Mouse (Mus musculus): ENCODE measurements around the gene Kcna2. TPM values are rescaled to one million over a fixed set of nuclear protein-coding genes. Genes with fewer than 3 reads are reported as not detected.

Kcna2 gene
- polyA plus RNA-seq, 1 experiment from 2014 or later: 0.05 TPM

DNA sequence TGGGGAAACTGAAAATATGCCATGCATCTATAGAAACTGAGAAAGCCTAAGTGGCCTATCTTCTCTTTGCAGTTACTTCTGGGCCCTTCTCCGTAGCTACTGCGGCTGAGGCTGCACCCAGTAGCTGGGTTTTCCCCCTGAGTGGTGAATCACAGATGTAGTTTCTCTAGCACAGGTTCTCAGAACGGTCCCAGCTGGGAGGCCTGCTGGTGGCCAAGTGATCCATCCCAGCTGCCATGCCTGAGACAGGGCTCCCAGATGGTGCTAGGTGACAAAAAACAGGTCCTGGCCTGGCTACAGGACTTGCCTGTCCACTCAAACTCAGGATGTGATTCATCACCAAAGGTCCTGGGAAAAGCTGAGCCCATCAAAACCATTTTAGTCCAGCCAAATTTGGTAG, 24.3 kb upstream of the Kcna2 start:
- no peak for ATAC-seq (replicated peaks; ENCODE audit: low FRiP score)
- Histone ChIP-seq H3K27me3 (replicated peaks; ENCODE audit: control insufficient read depth, insufficient read depth, low read length) (no peaks in the 10 kb centered on the region), H3K27ac (ENCODE audit: low read depth, low read length) (no peak overlapping the region), H3K4me2 (no peak overlapping the region), H3K36me3 (ENCODE audit: control insufficient read depth, insufficient read depth, low read length) (no peaks in the 10 kb centered on the region), H3K9me3 (ENCODE audit: control insufficient read depth, low read length) (no peaks in the 10 kb centered on the region), H3K4me3 (ENCODE audit: low read depth, low read length) (no peak overlapping the region), H3K9ac (ENCODE audit: low read depth, low read length) (no peak overlapping the region), H3K4me1 (replicated peaks; ENCODE audit: control insufficient read depth, insufficient read depth, low read length) (no peaks in the 10 kb centered on the region)
- no peak for DNase-seq (ENCODE audit: low spot score)
- WGBS: 50% methylated on average over 3 of the region's 3 CpGs

DNA sequence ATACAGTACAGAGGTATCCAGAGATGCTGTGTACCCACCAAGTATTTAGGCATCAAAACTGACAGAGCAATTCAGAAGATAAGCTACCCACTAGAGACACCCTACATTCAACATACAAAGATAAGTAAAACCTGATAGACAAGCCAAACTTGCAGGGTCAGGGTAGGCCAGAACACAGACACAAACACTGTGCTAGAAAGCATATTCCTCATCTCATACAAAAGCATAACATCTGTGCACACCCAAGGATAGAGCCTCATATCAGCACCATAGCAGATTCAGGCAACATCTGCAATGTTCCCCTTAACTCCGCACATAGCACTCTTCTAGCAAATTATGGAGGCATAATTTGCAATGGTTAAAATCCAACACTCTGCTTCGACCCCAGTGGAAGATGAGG, 23.8 kb upstream of the Kcna2 start:
- no peak overlapping the region for H3K9ac ChIP-seq (ENCODE audit: low read depth, low read length)
- WGBS: 71% methylated on average over 2 of the region's 2 CpGs
- no peaks in the 10 kb centered on the region for H3K27me3 ChIP-seq (replicated peaks; ENCODE audit: control insufficient read depth, insufficient read depth, low read length)
- no peak overlapping the region for H3K4me2 ChIP-seq
- H3K9me3 ChIP-seq (ENCODE audit: control insufficient read depth, low read length): no peaks in the 10 kb centered on the region
- DNase-seq (ENCODE audit: low spot score): no peak
- no peaks in the 10 kb centered on the region for H3K36me3 ChIP-seq (ENCODE audit: control insufficient read depth, insufficient read depth, low read length)
- ATAC-seq (replicated peaks; ENCODE audit: low FRiP score): no peak
- no peaks in the 10 kb centered on the region for H3K4me1 ChIP-seq (replicated peaks; ENCODE audit: control insufficient read depth, insufficient read depth, low read length)
- no peak overlapping the region for H3K27ac ChIP-seq (ENCODE audit: low read depth, low read length)
- H3K4me3 ChIP-seq (ENCODE audit: low read depth, low read length): no peak overlapping the region

DNA sequence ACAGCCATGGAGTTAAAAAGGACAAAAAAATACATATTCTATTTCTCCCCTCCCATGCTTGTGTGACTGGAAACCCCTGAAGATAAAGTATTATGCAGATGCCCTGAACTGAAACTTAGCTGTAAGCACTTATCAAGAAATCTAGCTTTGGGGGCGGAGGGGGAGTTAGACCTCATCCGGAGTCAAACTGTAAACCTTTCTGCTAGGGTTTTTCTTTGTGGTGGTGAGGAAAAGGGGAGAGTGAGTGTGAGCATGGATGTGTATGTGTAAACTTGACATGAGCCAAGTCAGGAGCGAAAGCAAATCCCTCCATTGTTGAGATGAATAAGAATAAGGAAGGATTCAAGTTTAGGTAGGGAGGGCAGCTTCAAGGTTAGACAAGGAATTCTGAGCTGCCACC, 20.1 kb upstream of the Kcna2 start:
- Histone ChIP-seq H3K36me3 (ENCODE audit: control insufficient read depth, insufficient read depth, low read length) (no peaks in the 10 kb centered on the region), H3K9me3 (ENCODE audit: control insufficient read depth, low read length) (no peaks in the 10 kb centered on the region), H3K4me1 (replicated peaks; ENCODE audit: control insufficient read depth, insufficient read depth, low read length) (no peaks in the 10 kb centered on the region), H3K27me3 (replicated peaks; ENCODE audit: control insufficient read depth, insufficient read depth, low read length) (no peaks in the 10 kb centered on the region), H3K4me2 (no peak overlapping the region), H3K4me3 (ENCODE audit: low read depth, low read length) (no peak overlapping the region), H3K9ac (ENCODE audit: low read depth, low read length) (no peak overlapping the region), H3K27ac (ENCODE audit: low read depth, low read length) (no peak overlapping the region)
- DNase-seq (ENCODE audit: low spot score) (no peak), ATAC-seq (replicated peaks; ENCODE audit: low FRiP score) (no peak)
- WGBS: 66% methylated on average over 3 of the region's 3 CpGs

DNA sequence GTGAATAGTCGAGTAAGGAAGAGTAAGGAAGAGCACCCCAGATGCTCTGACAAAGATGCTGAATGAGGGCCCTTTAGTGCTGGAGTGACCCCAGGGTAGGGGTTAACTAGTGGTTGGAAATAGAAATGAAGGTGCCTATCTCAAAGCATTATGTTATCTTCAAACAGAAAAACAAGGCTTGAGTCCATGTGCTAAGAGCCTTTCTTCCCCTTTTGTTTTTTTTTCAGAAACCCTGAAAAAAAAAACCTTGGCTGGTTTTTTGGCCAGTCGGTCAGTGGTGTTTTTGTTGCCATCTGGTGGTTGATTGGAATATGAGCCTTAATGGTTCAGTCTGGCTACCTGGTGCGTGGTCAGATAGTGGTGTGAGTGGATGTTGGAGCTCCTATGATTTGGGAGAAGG, 19.7 kb upstream of the Kcna2 start:
- Histone ChIP-seq H3K27me3 (replicated peaks; ENCODE audit: control insufficient read depth, insufficient read depth, low read length) (no peaks in the 10 kb centered on the region), H3K4me1 (replicated peaks; ENCODE audit: control insufficient read depth, insufficient read depth, low read length) (no peaks in the 10 kb centered on the region), H3K9ac (ENCODE audit: low read depth, low read length) (no peak overlapping the region), H3K27ac (ENCODE audit: low read depth, low read length) (no peak overlapping the region), H3K4me2 (no peak overlapping the region), H3K9me3 (ENCODE audit: control insufficient read depth, low read length) (no peaks in the 10 kb centered on the region), H3K4me3 (ENCODE audit: low read depth, low read length) (no peak overlapping the region), H3K36me3 (ENCODE audit: control insufficient read depth, insufficient read depth, low read length) (no peaks in the 10 kb centered on the region)
- ATAC-seq (replicated peaks; ENCODE audit: low FRiP score) (no peak), DNase-seq (ENCODE audit: low spot score) (no peak)
- 28% methylated on average over 3 of the region's 3 CpGs for WGBS

DNA sequence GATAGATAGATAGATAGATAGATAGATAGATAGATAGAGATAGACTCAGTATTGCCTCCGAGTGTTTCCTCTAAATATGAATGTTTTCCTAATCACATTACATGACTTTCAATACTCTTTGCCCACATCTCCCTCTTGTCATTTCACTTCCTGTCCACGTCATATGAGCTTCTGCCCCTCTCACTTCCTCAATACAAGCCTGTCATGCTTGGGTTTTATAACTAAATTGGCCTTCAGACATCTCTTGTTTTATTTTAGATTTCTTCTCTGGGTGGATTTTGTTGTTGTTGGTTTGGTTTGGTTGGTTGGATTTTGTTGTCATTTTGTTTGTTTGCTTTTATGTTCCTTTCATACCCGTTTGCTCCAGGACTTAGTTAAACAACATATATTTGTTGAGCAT, 16.4 kb upstream of the Kcna2 start:
- no peaks in the 10 kb centered on the region for H3K4me1 ChIP-seq (replicated peaks; ENCODE audit: control insufficient read depth, insufficient read depth, low read length)
- no peaks in the 10 kb centered on the region for H3K9me3 ChIP-seq (ENCODE audit: control insufficient read depth, low read length)
- no peak for ATAC-seq (replicated peaks; ENCODE audit: low FRiP score)
- 74% methylated on average over 3 of the region's 3 CpGs for whole genome bisulfite sequencing
- no peak overlapping the region for H3K4me3 ChIP-seq (ENCODE audit: low read depth, low read length)
- no peaks in the 10 kb centered on the region for H3K27me3 ChIP-seq (replicated peaks; ENCODE audit: control insufficient read depth, insufficient read depth, low read length)
- H3K27ac ChIP-seq (ENCODE audit: low read depth, low read length): no peak overlapping the region
- H3K36me3 ChIP-seq (ENCODE audit: control insufficient read depth, insufficient read depth, low read length): no peaks in the 10 kb centered on the region
- H3K9ac ChIP-seq (ENCODE audit: low read depth, low read length): no peak overlapping the region
- no peak overlapping the region for H3K4me2 ChIP-seq
- no peak for DNase-seq (ENCODE audit: low spot score)

DNA sequence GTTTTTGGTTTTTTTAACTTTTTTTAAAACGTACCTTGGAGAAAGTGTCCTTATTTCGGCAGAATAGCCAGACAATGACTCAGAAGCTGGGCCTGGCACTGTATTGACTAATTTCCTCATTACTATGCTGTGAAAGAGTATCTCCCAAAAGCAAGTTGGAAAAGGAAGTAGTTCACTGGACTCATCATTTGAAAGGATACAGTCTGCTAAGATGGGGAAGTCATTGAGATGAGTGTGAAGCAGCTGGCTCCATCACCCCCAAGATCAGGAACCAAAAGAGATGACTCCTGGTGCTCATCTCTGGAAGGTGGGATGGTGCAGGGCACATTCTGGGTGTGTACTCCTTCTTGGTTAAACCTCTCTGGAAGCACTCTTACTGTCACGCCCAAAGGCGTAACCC, 13.5 kb upstream of the Kcna2 start:
- DNase-seq (ENCODE audit: low spot score): no peak
- Histone ChIP-seq H3K27me3 (replicated peaks; ENCODE audit: control insufficient read depth, insufficient read depth, low read length) (no peaks in the 10 kb centered on the region), H3K9me3 (ENCODE audit: control insufficient read depth, low read length) (no peaks in the 10 kb centered on the region), H3K4me2 (no peak overlapping the region), H3K27ac (ENCODE audit: low read depth, low read length) (no peak overlapping the region), H3K36me3 (ENCODE audit: control insufficient read depth, insufficient read depth, low read length) (no peaks in the 10 kb centered on the region), H3K9ac (ENCODE audit: low read depth, low read length) (no peak overlapping the region), H3K4me1 (replicated peaks; ENCODE audit: control insufficient read depth, insufficient read depth, low read length) (no peaks in the 10 kb centered on the region), H3K4me3 (ENCODE audit: low read depth, low read length) (no peak overlapping the region)
- WGBS: 81% methylated on average over 4 of the region's 4 CpGs
- ATAC-seq (replicated peaks; ENCODE audit: low FRiP score): no peak

DNA sequence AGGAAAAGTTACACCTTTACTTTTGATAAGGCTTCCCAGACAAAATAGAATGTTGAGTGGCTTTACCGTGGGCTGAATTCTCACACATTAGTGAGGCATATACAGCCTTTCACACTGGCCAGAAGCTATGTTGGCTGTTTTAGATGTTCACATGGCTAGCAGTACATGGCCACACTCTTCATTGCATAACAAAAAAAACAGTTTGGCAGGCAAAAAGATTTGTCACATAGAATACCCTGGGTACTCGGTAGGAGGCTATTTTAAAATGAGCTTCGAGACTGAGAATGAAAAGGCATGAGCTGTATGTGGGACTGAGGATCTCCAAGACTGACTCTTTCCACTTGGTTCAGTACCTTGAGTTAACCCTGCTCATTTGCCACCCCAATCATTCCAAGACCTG, 12.1 kb upstream of the Kcna2 start:
- DNase-seq (ENCODE audit: low spot score) (no peak), ATAC-seq (replicated peaks; ENCODE audit: low FRiP score) (no peak)
- whole genome bisulfite sequencing: 81% methylated on average over 3 of the region's 3 CpGs
- Histone ChIP-seq H3K9ac (ENCODE audit: low read depth, low read length) (no peak overlapping the region), H3K27ac (ENCODE audit: low read depth, low read length) (no peak overlapping the region), H3K9me3 (ENCODE audit: control insufficient read depth, low read length) (no peaks in the 10 kb centered on the region), H3K4me3 (ENCODE audit: low read depth, low read length) (no peak overlapping the region), H3K4me1 (replicated peaks; ENCODE audit: control insufficient read depth, insufficient read depth, low read length) (no peaks in the 10 kb centered on the region), H3K4me2 (no peak overlapping the region), H3K27me3 (replicated peaks; ENCODE audit: control insufficient read depth, insufficient read depth, low read length) (no peaks in the 10 kb centered on the region), H3K36me3 (ENCODE audit: control insufficient read depth, insufficient read depth, low read length) (no peaks in the 10 kb centered on the region)

DNA sequence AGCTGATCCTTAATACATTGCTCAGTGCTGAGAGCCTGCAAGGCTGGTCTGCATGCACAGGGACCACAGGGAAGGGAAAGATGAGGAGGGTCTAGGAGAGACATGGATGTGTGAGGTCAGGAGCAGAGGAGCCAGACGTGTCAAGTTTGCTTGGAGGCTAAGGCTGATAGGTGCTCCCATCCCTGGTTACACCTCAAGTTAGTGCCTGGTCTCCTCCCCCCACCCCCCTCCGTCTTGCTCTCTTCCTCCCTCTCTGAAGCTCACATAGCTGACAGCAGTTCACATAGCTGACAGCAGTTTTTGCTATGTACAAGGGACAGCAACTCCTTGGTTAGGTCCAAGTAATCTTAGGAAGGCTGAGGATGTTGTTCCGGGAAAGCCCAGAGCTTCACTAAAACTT, 11.5 kb upstream of the Kcna2 start:
- H3K36me3 ChIP-seq (ENCODE audit: control insufficient read depth, insufficient read depth, low read length): no peaks in the 10 kb centered on the region
- H3K27ac ChIP-seq (ENCODE audit: low read depth, low read length): no peak overlapping the region
- ATAC-seq (replicated peaks; ENCODE audit: low FRiP score): no peak
- DNase-seq (ENCODE audit: low spot score): no peak
- no peaks in the 10 kb centered on the region for H3K9me3 ChIP-seq (ENCODE audit: control insufficient read depth, low read length)
- H3K4me1 ChIP-seq (replicated peaks; ENCODE audit: control insufficient read depth, insufficient read depth, low read length): no peaks in the 10 kb centered on the region
- H3K4me3 ChIP-seq (ENCODE audit: low read depth, low read length): no peak overlapping the region
- no peak overlapping the region for H3K9ac ChIP-seq (ENCODE audit: low read depth, low read length)
- no peaks in the 10 kb centered on the region for H3K27me3 ChIP-seq (replicated peaks; ENCODE audit: control insufficient read depth, insufficient read depth, low read length)
- H3K4me2 ChIP-seq: no peak overlapping the region
- 43% methylated on average over 3 of the region's 3 CpGs for WGBS

DNA sequence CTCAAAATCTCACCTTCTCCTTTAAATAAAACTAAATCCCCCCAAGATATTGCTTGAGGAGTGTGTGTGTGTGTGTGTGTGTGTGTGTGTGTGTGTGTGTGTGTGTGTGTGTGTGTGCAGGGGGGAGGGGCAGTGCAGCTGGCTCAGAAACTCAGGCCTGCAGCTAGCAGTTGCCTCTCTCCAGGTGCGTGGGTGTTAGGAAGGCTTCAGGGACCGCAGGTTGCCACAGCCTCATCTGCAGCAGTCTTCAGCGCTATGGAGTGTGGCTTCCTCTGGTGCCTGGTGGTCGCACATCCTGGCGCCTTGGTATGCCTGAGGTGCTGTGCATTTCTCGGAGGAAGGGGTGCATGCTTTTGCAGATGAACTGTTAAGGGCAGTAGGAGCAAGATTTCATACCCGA, 10.9 kb upstream of the Kcna2 start:
- no peak overlapping the region for H3K4me3 ChIP-seq (ENCODE audit: low read depth, low read length)
- H3K36me3 ChIP-seq (ENCODE audit: control insufficient read depth, insufficient read depth, low read length): no peaks in the 10 kb centered on the region
- WGBS: 65% methylated on average over 7 of the region's 7 CpGs
- H3K27me3 ChIP-seq (replicated peaks; ENCODE audit: control insufficient read depth, insufficient read depth, low read length): no peaks in the 10 kb centered on the region
- no peak overlapping the region for H3K9ac ChIP-seq (ENCODE audit: low read depth, low read length)
- no peak overlapping the region for H3K27ac ChIP-seq (ENCODE audit: low read depth, low read length)
- no peaks in the 10 kb centered on the region for H3K4me1 ChIP-seq (replicated peaks; ENCODE audit: control insufficient read depth, insufficient read depth, low read length)
- DNase-seq (ENCODE audit: low spot score) (no peak), ATAC-seq (replicated peaks; ENCODE audit: low FRiP score) (no peak)
- no peaks in the 10 kb centered on the region for H3K9me3 ChIP-seq (ENCODE audit: control insufficient read depth, low read length)
- H3K4me2 ChIP-seq: no peak overlapping the region

Data from liver, embryonic 11.5 days (tissue).